Mouse (Mus musculus) ZHBTc4 (cell line): ENCODE data around the gene Galns.

Source experiments
- DNase-seq: peaks from one replicate; pipeline ENCODE4 v3.0.0-alpha.2; 2011; ENCODE audit warnings: low read depth, low spot score

Gene Galns

DNA sequence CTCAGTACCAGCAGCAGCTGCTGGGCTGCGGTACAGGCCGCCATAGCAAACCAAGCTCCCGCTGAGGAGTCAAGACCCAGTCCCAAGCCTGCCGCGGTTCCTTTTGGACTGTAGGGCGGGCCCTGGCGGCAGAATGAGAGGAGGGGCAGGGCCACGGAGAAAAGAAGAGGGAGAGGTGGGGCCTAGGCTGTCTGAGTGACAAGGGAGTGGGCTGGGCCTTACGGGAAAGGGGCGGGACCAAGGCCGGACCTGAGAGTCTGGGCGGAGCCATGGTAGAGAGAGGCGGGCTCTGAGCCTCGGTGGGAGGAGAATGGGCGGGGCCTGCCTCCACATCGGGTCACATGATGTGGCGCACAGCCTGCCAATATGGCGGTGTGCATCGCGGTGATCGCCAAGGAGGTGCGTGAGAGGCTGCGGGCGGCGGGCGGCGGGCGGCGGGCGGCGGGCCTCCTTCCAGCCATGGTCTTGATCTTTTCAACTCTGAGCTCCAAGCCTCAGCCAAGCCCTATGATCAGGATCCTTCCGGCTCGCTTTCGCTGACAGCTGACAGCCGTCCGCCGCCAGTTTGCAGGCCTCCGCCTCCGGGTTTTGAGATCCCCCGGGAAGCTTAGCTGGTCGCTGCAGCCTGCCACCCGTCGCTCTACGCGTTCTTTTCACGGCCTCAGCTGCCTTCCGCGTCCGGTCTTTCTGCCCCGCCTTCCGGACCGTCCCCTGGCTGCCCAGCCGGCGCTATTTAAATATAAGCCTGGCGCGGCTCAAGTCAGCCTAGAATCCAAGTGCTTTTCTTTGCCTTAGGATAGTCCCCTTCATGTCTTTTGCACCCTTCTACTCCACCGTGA, at the start of gene Galns, which contains the start of gene Trappc2l:
Gene Galns, minus strand, starts transcription at position 169 of the 839 bp plus-strand sequence.
Gene Trappc2l, plus strand, starts transcription at position 346 of the 839 bp plus-strand sequence.
- DNase-seq = peak; percentile 98

DNA sequence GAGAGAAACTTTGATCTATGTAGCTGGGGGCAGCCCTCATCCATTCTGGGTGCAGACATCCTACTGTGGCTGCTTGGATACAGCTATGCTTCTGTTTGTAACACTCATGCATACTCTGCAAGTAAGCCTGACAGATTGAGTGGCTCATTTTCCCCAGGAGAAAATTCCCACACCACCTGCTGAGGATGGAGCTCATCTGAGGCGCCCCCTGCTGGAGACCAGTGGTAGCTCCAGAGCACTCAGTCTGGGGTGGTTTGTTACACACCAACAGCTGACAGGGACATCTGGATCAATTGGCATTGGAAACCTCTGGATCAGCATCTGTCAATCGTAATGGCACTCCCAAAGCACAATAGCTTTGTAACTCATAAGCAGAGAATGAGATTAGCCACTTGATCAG, 48.8 kb upstream of the Galns start:
- DNase-seq = peak; percentile 53

DNA sequence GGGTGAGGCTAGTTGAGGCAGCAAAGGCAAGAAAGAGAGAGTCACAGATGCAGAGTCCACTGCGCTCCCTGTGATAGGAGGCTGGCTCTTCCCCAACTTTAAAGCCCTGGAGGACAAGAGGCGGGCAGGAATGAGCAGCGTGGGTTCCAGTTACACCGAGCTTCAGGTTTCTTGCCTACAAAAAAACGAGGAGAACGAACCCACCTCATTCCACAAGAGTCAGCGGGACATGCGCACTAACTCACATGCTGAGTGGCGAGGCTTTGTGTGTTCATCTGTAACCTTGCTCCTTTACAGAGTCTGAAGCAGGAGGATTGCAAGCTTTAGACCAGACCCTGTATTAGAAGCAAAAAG, 47.5 kb upstream of the Galns start:
- DNase-seq = no peak

DNA sequence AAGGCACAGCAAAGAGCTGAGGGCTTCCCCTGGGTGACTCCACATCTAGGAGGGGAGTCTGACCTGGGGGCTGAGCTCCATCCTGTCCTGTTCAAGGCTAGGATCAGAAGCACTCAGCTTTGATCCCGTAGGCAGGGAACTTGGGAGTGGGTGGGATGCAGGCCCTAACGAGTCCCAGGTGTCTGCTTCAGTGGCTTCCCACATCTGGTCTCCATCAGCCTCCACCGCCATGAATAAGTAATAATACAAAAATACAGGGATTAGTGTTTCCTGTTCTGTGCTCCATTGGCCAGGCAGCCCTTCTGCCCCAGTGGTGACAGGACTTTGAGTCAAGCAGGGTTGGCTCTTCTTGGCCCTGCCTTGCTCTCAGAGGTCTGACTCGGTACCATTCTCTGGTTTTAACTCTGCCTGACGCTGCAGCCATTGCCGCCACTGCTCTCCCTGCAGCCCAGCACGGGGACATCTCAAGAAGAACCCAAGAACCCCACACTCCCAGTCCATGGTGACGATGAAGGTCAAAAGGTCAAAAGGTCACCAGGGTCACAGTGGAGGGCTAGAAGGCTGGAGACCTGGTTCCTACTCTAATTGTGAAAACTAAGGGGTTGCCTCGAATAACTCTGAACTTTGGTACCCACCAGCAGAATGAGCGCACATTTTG, 47.0 kb upstream of the Galns start:
- no peak for DNase-seq

DNA sequence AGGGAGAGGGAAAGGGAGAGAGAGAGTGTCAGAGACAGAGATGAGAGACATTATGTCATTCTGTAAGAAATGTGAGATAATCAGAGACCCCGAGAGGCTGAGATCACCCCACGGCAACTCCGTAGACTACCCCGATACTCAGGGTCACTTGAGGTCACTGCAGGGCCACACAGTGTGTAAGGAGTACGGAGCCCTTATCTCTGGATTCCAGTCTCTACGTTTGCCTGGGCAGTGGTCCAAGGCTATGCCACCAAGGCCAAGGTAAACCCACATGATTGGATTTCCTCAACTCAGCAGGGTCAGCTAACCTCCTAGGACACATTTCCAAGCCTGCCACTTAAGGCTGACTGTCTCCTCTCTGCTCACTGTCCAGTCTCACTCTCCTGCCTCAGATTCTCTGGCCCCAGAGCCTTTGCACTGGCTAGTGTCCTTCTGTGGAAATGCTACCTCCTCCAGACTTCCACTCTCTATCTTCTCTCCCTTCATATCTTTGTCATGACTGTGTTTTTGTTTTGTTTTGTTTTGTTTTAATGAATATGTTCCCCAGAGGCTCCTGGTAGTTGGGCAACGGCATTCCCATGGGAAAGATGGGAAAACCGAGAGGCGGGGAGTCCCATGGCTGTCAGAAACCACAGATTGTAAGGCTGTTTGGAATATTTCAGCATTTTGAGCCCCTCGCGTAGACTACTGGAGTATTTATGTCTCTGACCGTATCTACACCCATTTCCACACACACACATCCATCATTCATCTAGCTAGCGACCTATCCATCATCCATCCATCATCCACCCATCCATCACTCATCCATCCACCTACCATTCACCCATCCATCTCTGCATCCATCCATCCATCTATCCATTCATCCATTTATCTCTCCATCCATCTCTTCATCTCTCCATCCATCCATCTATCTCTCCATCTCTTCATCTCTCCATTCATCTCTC, 45.1 kb upstream of the Galns start:
- DNase-seq = no peak

DNA sequence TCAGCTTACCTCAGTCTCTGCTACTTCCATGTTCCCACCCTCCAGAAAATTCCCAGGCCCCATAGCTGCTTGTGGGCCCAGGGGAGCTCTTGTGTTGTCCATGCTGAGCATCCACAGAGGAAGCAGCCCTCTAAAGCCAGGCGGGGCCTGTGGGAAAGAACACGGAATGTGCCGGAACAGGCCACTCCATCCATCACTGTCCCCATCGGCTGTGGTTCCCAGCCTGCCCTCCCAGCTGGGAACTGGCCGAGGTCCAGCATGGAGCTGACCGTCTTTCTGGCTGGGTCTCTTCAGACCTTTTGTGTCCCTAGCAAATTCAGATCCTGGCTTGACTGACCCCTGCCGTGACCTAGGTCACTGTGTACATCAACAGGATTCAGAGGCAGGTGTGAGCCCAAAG, 43.5 kb upstream of the Galns start:
- no peak for DNase-seq

DNA sequence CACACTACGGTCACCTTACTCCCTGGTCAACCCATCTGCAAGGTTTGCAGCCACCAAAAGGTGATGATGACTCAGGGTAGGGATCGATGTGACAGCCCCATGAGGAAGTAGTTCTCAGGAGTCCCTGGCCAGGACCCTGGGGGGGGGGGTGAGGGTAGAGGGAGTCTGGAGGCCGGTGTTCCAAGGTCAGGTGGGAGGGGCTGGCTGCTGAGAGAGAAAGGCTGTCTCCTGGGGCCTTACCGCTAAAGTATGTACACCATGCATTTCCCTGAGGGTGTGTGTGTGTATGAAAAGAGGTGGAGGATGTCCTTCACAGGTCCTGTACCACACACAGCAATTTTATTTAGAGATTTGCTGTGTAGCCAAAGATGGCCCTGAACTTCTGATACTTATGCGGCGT, 41.4 kb upstream of the Galns start:
- DNase-seq = peak; percentile 66

DNA sequence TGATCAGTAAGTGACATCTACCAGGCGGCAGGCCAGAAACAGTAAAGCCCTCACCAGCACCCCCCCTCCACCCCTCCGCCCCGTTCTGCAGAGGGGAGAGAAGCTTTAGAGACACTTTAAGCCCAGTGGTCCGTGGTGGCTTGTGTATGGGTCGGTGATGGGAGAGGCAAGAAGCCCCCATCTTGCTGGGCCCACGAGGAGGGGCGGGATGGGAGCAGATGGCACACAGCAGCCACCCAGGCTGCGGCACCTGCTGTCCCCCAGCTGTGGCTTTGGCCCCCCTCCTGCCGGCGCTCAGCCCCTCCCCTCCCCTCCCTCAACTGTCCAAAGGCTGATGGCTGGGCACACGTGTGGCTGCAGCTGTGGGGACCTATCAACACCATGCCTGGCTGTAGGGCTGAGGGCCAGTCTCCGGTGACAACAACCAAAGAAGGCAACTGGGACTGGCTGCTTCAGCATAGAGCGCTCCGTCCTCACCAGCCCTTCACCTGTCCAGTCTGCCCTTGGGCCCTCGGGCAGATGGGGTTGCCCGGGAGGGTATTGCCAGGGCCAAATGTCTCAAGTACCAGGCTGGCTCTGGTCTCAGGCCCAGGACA, 40.2 kb upstream of the Galns start:
- DNase-seq = no peak

DNA sequence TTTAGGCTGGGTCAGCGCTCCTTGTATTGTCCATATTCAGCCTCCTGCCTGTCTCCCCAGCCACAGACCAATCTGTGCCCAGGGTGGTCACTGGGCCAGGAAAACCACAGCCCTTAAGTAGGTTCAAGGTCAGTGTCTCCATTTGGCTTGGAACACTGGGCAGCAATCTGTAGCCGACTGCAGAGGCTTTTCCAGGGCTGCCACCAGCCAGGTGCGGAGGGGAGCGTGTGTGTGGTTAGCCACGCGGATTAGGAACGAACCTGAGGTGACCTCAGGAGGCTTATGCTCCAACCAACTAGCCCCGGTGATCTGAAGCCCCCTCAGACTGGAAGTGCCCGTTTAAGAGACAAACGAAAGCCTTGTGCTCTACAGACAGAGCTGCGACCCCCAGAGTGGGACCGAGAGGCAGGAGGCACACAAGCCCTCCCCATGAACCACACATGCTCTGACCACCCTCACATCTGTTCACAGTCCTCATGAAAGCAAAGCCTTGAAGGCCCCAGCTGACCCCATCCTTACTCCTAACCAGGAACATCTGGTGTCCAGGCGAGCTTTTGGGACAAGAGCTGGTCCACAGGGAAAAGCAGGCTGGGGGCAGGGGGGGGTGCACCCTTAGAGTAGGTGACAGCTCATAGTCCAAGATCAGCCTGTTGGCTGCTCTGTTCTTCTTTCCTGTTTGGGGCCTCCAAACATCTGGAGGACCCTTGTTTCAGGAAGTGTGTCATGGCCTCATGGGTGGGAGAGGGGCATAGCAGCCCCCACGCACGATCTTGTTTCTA, 37.1 kb upstream of the Galns start:
- no peak for DNase-seq

DNA sequence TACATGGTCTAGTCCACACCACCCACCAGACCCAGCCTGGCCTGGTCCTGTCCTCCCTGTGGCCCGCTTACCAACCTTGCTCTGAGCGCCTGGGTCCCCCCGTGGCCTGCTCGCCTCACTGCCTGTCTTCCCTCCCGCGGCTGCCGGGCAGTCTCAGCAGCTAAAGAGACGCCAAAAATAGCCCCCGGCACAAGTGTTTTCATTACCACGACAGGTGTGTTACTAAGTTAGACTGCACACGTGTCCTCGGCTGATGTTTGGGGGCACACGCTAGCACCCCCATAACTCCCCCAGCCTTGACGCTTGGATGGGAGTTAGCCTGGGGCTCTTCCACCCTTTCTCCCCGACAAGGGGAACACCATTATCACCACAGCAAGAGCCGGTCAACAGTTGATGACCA, 35.1 kb upstream of the Galns start:
- DNase-seq = no peak

DNA sequence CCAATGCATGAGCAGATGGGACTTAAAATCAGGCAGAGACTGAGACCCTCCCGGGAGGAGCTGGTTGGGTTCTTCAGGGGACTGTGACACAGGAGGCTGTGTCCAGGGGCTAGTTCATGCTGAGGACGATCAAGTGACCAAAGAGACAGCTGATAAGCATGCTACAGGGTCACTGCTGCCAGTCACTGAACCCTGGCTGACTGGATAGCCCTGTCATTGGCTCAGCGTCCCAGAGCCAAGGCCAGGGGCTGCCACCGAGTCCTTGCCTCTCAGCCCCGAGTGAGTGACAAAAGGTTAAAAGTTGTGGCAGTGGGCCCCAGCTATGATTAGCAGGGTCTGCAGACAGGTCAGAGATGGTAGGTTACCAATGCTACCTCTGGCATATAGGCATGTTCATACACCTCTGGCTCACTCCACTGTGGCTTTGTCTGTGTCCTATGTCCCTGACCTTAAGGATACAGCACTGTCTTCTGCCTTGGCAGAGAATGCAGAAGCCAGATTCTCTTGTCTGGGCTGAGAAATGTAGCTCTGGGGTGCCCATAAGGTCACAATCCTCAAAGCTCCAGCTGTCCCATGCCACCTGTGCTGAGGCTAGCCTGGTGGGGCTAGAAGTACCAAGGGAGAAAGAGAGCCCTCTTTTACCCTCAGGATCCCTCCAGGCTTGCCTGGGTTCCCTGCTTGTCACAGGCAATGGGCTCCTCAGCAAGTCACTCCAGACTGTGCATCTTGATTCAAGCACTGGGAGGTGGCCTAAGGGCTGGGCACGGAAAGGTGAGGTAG, 33.1 kb upstream of the Galns start:
- no peak for DNase-seq

DNA sequence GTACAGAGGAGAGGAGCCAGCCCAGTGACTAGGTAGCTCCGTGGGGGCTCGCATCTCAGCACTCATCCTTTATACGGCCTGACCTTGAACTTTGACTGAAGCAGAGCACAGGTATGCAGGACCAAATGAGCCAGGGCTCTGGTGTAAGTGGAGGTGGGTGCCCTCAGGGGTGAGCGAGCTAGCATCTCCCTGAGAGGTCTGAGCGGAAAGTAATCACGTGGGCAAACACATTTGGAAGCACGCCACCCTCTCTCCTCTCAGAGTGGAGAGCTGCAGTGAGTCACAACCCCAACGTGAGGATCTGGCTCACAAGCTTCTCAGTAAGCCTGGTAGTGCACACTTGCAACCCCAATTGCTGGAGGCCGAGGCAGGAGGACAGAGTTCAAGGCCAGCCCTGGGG, 30.8 kb upstream of the Galns start:
- no peak for DNase-seq

DNA sequence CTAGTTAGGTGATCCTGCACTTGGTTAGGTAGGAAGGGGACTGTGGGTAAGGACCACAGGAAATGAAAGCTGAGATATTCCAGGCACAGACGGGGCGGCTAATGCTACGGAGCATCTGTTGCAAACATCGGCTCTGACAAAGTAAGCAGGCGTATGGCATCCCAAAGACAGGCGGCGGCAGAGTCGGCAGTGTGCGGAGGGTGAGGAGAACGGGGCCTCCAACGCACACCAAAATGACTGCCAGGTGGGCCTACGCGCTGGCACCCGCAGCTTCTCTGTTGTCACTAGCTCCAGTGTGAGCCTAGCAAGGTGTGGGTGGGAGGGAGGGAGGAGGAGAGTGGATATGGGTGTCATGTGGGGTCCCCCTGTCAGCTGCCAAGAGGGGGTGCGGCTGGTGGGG, 30.1 kb upstream of the Galns start:
- no peak for DNase-seq

DNA sequence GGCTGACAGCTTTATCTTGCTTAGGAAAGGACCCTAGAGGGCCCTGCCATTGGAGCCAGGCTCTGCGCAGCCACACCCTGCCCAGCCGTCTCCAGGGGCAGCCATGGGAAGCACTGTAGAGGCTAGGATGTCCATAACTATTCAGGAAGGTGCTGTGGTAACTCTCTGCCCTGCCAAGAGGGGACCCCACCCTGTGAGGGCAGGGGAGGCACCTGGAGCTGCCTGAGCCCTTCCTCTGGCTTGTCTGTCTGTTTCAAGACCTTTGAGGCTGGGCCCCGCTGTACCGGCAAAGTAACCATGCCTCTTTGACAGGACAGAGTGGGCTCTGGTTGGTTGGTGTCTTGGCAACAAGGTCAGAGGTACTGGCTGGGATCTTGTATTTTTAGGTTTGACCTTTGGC, 29.6 kb upstream of the Galns start:
- no peak for DNase-seq

DNA sequence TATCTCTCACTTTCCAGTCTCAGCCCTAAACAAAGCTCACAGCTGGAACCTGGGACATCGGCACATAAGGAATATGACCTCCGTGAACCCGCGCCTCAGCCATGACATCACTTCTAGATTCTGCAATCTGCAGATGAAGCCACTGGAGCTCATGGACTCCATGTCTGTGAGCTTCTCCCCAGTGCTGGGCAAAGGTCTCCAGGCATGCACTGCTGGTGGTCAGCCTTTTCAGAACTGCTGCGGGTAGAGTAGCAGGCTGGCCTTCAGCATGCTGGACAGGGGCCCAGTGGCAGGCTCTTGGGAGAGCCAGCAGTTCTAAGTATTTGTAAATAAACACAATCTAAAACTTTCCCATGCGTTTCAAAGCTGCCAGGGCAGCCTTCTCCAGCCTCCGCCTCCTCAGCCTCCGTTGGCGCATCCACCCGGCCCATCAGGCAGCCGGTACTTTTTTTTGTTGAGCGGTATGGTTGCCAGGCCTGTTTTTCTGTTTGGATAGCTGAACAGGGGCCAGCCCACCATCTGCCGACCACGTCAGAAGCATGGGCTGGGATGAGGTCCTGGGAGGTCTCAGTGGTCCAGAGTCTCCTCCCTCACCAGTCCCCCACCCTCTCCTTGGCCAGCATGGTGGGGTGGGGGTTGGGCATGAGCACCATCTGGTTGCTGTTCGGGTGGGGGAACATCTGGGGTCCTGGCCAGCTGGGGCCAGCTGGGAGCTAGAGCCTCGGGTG, 28.4 kb upstream of the Galns start:
- no peak for DNase-seq

DNA sequence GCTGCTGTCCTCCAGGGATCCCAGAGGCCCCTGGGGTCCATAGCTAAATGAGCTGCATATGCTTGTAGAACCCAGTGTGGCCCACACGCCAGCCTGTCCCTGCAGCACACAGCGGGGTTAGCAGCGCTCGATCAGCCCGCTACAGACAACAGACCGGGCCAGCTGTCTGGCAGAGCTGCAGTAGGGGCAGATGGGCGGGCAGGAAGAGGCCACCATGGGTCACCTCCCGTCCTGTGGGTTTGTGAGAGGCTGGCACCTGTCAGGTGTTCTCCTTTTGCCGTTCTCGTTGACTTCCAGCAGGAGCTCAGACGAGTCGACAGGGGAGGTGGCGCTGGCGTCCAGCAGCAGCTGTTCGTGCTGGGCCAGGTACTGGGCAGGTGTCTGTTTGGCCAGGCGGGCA, 27.3 kb upstream of the Galns start:
- no peak for DNase-seq

DNA sequence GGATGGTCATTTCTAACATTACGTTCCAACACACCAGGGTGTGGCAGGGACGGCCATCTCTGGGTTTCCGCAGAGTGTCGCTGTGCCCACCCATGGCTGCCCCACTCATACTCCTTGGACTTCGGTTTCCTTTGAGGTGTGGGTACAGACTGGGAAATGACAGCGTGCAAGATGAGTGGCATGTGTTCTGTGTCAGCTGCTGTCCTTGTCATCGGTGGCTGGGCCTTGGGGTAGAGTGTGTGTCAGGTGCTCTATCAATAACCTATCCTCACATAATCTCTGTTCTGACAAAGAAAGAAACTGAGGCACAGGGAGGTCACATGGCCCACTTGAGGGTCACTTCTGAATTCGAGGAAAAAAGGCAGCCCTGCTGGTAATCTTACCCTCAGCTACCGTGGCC, 26.0 kb upstream of the Galns start:
- DNase-seq = no peak

DNA sequence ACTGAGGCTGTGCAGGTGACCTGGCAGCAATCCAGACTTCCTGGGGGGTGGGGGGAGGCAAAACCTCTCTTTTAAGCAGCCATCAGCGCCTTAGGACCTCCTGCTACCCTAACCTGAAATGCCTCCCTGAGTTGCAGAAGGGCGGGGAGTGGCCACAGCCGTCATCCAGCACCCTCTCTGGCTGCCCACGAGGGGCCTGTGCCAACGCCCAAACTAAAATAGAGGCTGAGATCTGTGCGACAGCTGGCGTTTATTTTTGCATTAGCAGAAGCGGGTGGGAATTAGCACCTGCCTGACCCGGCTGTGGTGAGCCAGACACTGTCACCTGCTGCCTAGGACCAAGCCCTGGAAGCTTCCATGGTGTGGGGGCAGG, 25.5 kb upstream of the Galns start:
- no peak for DNase-seq
